Mouse (Mus musculus) lung, embryonic 15.5 days (tissue): ENCODE measurements around the gene Sfn. TPM values are rescaled to one million over a fixed set of nuclear protein-coding genes. Genes with fewer than 3 reads are reported as not detected.
A peak's percentile ranks its signal among the peaks of the same experiment; 100 is the strongest.

Experiments
- ATAC-seq: fragments of 200-750 bp; cut with Nextera tagmentation; 2 replicates; pipeline ENCODE4 v1.8.0; 2017; ENCODE audit warnings: moderate number of reproducible peaks, borderline replicate concordance; ENCODE audit not compliant: low FRiP score, low TSS enrichment; ENCODE audit errors: extremely low read depth
- H3K27ac ChIP-seq: fragments of 300-500 bp; sonication (generic); 2 replicates; pipeline ENCODE4 v1.5.1; 2015; ENCODE audit warnings: moderate library complexity, mild to moderate bottlenecking, inconsistent platforms
- H3K27me3 ChIP-seq: fragments of 300-500 bp; sonication (generic); 2 replicates; pipeline ENCODE4 v1.6.1; 2015; ENCODE audit warnings: inconsistent platforms
- H3K36me3 ChIP-seq: fragments of 300-500 bp; sonication (generic); 2 replicates; pipeline ENCODE4 v1.6.1; 2015; ENCODE audit warnings: inconsistent platforms
- H3K4me1 ChIP-seq: fragments of 300-500 bp; sonication (generic); 2 replicates; pipeline ENCODE4 v1.6.1; 2015; ENCODE audit warnings: inconsistent platforms
- H3K4me2 ChIP-seq: fragments of 300-500 bp; sonication (generic); 2 replicates; pipeline ENCODE4 v1.6.1; 2015; ENCODE audit warnings: inconsistent platforms, mild to moderate bottlenecking, moderate library complexity
- H3K4me3 ChIP-seq: fragments of 300-500 bp; sonication (generic); 2 replicates; pipeline ENCODE4 v1.5.1; 2015; ENCODE audit warnings: mild to moderate bottlenecking, inconsistent platforms
- H3K9ac ChIP-seq: fragments of 300-500 bp; sonication (generic); 2 replicates; pipeline ENCODE4 v1.6.1; 2015; ENCODE audit warnings: inconsistent platforms
- H3K9me3 ChIP-seq: fragments of 300-500 bp; sonication (generic); 2 replicates; pipeline ENCODE4 v1.6.1; 2016; ENCODE audit warnings: inconsistent platforms
- WGBS: fragments of 180-500 bp; shearing (Covaris S2); methylation state at CpG from one replicate; pipeline ENCODE4 v1.1.7; 2015; 5-methylcytosine and 5-hydroxymethylcytosine counted together
- polyA plus RNA-seq: library from polyadenylated mRNA; unstranded; fragments of >200 nt; fragmentation: Nextera tagmentation; extraction: Ambion mirVana; gene quantifications from 2 replicates; pipeline ENCODE4 v1.2.1, GENCODE M21; 2015

Gene Sfn
- polyA plus RNA-seq, 1 experiment from 2014 or later: 20.9 TPM

DNA sequence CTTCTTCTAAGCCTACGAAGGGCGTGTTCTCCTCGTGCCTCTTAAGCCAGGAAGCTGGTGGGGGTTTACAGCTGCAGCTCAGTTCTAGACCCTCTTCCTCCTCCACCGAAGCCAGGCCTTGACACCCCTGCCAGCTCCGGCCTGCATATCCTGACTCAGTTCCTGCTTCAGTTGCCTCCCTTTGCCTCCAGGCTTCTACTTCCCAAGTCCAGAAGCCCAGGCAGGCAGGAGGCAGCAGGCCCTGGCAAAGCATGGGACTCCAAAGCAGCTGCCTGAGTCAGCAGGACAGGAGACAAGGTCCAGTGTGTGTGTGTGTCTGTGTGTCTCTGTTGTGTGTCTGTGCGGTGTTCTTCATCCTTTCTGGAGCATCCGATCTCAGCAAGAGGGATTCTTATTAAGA is 2.2 kb upstream of the Sfn start:
- H3K4me2 ChIP-seq: no peak overlapping the region
- H3K27me3 ChIP-seq: peaks cover 31% of the 10 kb centered on the region
- no peaks in the 10 kb centered on the region for H3K9me3 ChIP-seq
- no peak overlapping the region for H3K4me3 ChIP-seq
- 86% methylated on average over 7 of the region's 7 CpGs for WGBS
- H3K36me3 ChIP-seq: peaks cover 10% of the 10 kb centered on the region; the same call in 1 of the 2 replicates
- no peak overlapping the region for H3K9ac ChIP-seq
- peaks cover 22% of the 10 kb centered on the region for H3K4me1 ChIP-seq
- no peak for ATAC-seq
- H3K27ac ChIP-seq: no peak overlapping the region

DNA sequence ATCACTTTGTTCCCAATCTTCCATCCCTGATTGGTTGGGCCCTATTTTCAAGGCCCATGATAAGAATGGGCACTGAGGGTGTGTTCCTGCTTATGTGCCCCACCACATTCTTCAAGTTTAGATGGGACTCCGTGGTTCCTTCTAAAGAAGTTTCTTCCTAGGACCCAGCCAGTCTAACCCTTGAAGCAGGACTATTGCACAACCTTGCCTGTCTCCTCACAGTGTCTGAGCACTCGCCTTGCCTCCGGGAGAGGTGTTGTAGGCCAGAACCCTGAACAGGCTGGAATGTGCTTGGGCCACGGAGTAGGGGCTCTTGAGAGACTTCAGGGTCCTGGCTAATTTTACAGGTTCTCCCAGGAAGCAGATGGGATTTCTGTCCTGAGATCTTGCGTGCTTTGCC is 1.1 kb upstream of the Sfn start:
- H3K36me3 ChIP-seq: peaks cover 7% of the 10 kb centered on the region; the same call in 1 of the 2 replicates
- peaks cover 33% of the 10 kb centered on the region for H3K27me3 ChIP-seq
- 77% methylated on average over 5 of the region's 5 CpGs for WGBS
- peaks cover 33% of the 10 kb centered on the region for H3K4me1 ChIP-seq
- H3K27ac ChIP-seq: no peak overlapping the region
- ATAC-seq: no peak
- H3K9me3 ChIP-seq: no peaks in the 10 kb centered on the region
- no peak overlapping the region for H3K4me2 ChIP-seq
- no peak overlapping the region for H3K4me3 ChIP-seq
- H3K9ac ChIP-seq: no peak overlapping the region

DNA sequence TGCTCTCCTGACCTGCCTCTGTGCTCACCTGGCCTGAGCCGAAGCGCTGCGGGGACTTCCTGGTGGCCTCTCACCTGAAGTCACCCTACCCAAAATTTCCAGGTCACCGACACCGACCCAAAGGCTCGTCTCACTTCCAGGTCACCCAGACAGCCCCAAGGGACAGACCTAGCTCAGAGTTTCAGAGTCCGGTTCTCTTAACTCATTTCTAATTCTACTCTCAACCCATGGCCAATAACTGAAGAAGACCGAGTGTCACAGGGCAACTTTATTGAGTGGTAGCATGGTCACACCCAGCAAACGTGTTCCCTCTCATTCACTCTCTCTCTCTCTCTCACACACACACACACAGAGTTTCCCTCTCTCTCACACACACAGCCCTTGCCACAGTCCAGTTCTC is 1.7 kb downstream of the Sfn start:
- H3K4me3 ChIP-seq: peak overlapping the region; percentile 45
- H3K4me1 ChIP-seq: peaks cover 29% of the 10 kb centered on the region
- H3K9me3 ChIP-seq: no peaks in the 10 kb centered on the region
- peak overlapping the region; percentile 31; the same call in 1 of the 2 replicates for H3K9ac ChIP-seq
- H3K27me3 ChIP-seq: peaks cover 33% of the 10 kb centered on the region
- peaks cover 7% of the 10 kb centered on the region; the same call in 1 of the 2 replicates for H3K36me3 ChIP-seq
- H3K27ac ChIP-seq: peak overlapping the region; percentile 49; the same call in 1 of the 2 replicates
- ATAC-seq: no peak
- 10% methylated on average over 9 of the region's 9 CpGs for WGBS
- H3K4me2 ChIP-seq: peak overlapping the region; percentile 76

DNA sequence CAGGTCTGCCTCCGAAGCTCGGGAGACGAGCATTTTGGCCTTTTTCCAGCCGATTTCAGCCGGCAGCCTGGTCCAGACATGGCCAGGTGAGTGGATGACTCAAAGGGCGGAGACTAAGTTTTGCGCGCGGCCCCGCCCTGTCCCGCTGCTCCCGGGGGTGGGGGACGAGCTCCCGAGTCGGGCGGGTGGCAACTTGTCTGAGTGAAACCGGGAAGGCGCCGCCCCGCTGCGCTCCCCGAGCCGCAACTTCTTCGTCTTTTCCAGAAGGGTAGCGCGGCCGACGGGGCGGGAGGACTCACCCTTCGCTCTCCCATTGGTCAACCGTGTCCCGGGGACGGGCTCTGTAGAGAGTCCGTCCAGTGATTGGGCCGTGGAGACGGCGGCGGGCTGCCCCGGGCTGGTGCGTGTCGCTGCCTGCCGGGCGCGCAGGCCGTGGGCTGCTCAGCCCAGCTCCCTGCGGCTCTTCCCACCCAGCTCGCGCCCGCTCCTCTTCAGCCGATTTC is 2.3 kb downstream of the Sfn start:
- H3K4me3 ChIP-seq: peak overlapping the region; percentile 45
- WGBS: under 1% methylated on average over 48 of the region's 50 CpGs
- H3K4me2 ChIP-seq: peak overlapping the region; percentile 76
- H3K4me1 ChIP-seq: peaks cover 26% of the 10 kb centered on the region
- peaks cover 7% of the 10 kb centered on the region; the same call in 1 of the 2 replicates for H3K36me3 ChIP-seq
- H3K9ac ChIP-seq: peak overlapping the region; percentile 36
- peaks cover 33% of the 10 kb centered on the region for H3K27me3 ChIP-seq
- H3K27ac ChIP-seq: peak overlapping the region; percentile 65
- H3K9me3 ChIP-seq: no peaks in the 10 kb centered on the region
- ATAC-seq: peak; percentile 96

DNA sequence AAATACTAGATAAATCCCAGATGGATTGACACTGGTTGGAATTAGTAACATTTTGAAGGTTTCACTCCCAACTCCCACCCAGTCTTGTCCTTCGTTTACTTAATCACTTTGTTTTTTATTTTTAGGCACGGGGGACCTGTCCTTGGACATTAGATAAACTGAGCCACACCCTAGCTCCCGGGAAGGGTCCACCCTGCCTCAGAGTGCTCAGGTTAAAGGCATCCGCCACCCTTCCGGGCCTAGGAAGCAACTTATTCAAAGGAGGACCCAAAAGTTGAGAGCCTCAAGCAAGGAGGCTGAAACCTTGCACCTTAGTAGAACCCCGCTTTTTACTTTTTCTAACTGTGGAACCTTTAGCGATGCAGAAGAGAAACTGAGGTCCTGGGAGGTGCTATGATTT is 2.9 kb downstream of the Sfn start:
- Histone ChIP-seq H3K4me3 (peak overlapping the region; percentile 45), H3K9me3 (no peaks in the 10 kb centered on the region), H3K4me2 (peak overlapping the region; percentile 76), H3K27me3 (peaks cover 33% of the 10 kb centered on the region), H3K36me3 (peaks cover 4% of the 10 kb centered on the region; the same call in 1 of the 2 replicates), H3K4me1 (peaks cover 26% of the 10 kb centered on the region), H3K9ac (peak overlapping the region; percentile 36), H3K27ac (peak overlapping the region; percentile 65)
- 14% methylated on average over 7 of the region's 7 CpGs for WGBS
- ATAC-seq: no peak

DNA sequence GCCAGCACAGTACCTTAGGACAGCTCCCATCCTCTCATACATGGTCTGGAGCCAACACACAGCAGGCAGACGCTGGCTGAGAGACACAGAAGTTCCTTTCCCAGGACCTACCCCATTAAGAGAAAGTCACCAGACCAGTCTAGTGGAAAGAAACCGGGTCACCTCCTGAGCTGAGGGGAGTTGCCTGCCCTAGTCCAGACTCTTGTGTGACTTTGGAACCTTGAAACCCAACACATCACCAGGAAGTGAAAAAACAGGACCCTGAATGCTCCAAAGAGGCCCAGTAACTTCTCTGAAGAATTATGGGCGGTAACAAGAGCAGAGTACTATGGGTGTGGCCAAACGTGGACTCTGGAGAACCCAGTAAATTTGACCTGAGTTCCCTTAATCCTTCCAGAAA is 3.4 kb downstream of the Sfn start:
- Histone ChIP-seq H3K27ac (peak overlapping the region; percentile 65), H3K9me3 (no peaks in the 10 kb centered on the region), H3K27me3 (peaks cover 33% of the 10 kb centered on the region), H3K4me2 (peak overlapping the region; percentile 76; the same call in 1 of the 2 replicates), H3K36me3 (no peaks in the 10 kb centered on the region; the same call in 1 of the 2 replicates), H3K4me1 (peaks cover 26% of the 10 kb centered on the region), H3K4me3 (peak overlapping the region; percentile 45; the same call in 1 of the 2 replicates), H3K9ac (no peak overlapping the region)
- 21% methylated on average over 4 of the region's 4 CpGs for WGBS
- ATAC-seq: no peak

DNA sequence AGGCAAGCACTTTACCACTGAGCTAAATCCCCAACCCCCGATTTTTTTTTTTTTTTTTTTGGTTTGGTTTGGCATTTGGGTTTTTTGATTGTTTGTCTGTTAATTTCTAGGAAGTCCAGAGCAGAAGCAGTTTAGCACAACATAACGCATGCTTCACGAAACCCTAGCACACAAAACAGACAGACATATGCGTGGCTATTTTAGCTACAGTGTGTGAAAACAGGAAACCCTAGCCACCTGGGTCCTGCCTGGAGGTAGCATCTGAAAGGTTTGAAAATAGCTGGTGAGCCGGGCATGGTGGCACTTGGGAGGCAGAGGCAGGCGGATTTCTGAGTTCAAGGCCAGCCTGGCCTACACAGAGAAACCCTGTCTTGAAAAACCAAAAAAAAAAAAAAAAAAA is 5.9 kb downstream of the Sfn start:
- peaks cover 12% of the 10 kb centered on the region for H3K36me3 ChIP-seq
- H3K27ac ChIP-seq: no peak overlapping the region
- no peak overlapping the region for H3K4me2 ChIP-seq
- no peaks in the 10 kb centered on the region for H3K9me3 ChIP-seq
- H3K9ac ChIP-seq: no peak overlapping the region
- H3K27me3 ChIP-seq: peaks cover 15% of the 10 kb centered on the region
- no peak for ATAC-seq
- peaks cover 19% of the 10 kb centered on the region for H3K4me1 ChIP-seq
- H3K4me3 ChIP-seq: no peak overlapping the region
- 73% methylated on average over 6 of the region's 6 CpGs for WGBS

DNA sequence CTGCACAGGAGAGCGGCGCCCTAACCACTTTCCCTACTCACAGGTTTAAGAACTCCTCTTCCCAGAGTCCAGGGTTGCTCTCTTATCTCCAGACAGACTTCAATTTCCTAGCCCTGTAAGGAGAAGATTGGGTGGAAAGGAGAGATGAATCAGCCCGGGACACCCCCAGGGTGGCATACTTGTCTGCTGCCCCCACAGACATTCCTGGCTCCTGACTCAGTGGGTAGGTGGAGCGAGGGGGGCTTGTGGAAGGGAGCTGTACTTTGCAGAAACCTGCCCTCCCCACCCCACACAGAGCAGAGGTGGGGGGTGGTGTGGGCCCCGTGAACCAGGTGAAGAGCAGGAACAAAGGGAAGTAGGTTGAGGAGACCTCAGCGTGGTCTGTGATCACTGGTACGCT is 6.4 kb downstream of the Sfn start:
- peaks cover 17% of the 10 kb centered on the region for H3K36me3 ChIP-seq
- H3K27ac ChIP-seq: no peak overlapping the region
- peaks cover 19% of the 10 kb centered on the region for H3K4me1 ChIP-seq
- H3K27me3 ChIP-seq: peaks cover 13% of the 10 kb centered on the region
- ATAC-seq: no peak
- no peaks in the 10 kb centered on the region for H3K9me3 ChIP-seq
- H3K4me2 ChIP-seq: no peak overlapping the region
- H3K9ac ChIP-seq: no peak overlapping the region
- 49% methylated on average over 7 of the region's 7 CpGs for WGBS
- H3K4me3 ChIP-seq: no peak overlapping the region

DNA sequence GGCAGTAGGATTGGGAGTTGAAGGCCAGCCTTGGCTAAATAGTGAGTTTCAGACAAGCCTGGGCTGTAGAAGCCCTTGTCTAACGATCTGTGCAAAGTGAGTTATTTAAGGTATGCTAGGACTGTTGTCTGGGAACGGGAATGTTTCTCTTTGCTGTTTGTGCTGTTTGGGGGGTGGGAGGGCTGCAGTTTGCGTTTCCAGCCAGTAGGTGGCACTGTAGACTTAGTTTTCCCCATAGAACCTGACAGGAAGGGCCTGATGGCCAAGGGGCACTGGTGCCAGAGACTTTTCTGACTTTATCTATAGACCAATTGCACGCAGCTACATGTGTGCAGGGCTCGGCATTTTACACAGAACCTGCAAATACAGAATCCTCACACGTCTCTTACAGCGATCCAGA is 9.4 kb downstream of the Sfn start:
- WGBS: 27% methylated on average over 7 of the region's 7 CpGs
- H3K27ac ChIP-seq: 0 out of 2 replicates have a peak overlapping the region, but pooled peaks have one; percentile 5
- H3K9me3 ChIP-seq: no peaks in the 10 kb centered on the region
- no peak; the same call in 1 of the 2 replicates for ATAC-seq
- H3K4me3 ChIP-seq: no peak overlapping the region
- H3K36me3 ChIP-seq: peaks cover 38% of the 10 kb centered on the region
- H3K4me2 ChIP-seq: no peak overlapping the region
- H3K27me3 ChIP-seq: no peaks in the 10 kb centered on the region
- H3K9ac ChIP-seq: no peak overlapping the region
- no peaks in the 10 kb centered on the region for H3K4me1 ChIP-seq

DNA sequence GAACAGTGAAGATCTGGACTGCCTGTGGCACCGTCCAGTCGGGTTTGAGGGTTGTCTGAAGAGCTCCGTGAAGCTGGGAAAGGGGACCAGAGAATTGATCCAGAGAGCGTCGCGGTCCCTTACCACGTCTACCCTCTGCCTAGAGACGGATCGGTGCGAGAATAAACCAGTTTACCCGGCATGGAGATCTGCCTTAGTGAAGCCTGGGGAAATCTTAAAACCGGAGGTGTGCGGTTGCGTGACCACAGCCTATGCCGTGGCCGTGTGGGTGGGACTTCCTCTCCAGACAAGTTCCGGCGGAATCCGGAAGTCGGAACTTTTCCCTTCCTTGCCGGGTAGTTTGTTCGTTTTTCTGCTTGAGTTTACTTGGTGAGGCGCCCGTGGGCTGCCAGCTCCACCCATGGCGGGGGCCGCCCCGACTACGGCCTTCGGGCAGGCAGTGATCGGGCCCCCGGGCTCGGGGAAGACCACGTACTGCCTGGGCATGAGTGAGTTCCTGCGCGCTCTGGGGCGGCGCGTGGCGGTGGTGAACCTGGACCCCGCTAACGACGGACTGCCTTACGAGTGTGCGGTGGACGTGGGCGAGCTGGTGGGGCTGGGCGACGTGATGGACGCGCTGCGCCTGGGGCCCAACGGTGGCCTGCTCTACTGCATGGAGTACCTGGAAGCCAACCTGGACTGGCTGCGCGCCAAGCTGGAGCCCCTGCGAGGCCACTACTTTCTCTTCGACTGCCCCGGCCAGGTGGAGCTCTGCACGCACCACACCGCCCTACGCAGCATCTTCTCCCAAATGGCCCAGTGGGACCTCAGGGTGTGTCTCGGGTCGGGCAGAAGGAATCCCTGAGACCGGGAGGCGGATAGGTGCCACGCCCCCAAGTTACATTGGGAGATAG is 17.7 kb downstream of the Sfn start, which contains the start of gene Gpn2:
Gene Gpn2 (plus strand): TSS at position 304 of the 893 bp plus-strand sequence.
- no peaks in the 10 kb centered on the region for H3K27me3 ChIP-seq

DNA sequence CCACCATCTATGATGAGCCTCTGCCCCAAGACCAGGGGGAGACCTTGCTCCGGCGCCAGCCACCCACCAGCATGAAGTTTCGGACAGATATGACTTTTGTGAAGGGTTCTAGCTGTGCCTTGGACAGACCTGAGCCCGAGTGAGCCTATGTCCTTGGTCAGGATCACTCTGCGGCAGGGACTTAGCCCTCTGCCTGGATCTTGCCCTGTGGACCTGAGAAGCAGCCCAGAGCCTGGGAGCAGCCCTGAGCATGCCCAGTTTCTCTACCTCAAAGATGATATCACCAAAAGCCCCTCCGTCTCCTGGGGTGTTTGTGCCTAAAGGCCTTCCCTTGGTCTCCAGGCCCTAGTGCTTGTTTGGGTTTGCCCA is 18.3 kb downstream of the Sfn start:
- Histone ChIP-seq H3K4me2 (peak overlapping the region; percentile 94), H3K36me3 (peaks cover 49% of the 10 kb centered on the region), H3K9ac (peak overlapping the region; percentile 81), H3K4me3 (peak overlapping the region; percentile 88), H3K4me1 (peaks cover 13% of the 10 kb centered on the region), H3K27me3 (no peaks in the 10 kb centered on the region), H3K9me3 (no peaks in the 10 kb centered on the region), H3K27ac (peak overlapping the region; percentile 63)
- peak; percentile 47; the same call in 1 of the 2 replicates for ATAC-seq
- 58% methylated on average over 6 of the region's 6 CpGs for WGBS

More for the DNA sequence above, 17.7 kb downstream of the Sfn start, which contains the start of gene Gpn2:
- under 1% methylated on average over 63 of the region's 65 CpGs for WGBS
- Histone ChIP-seq H3K27ac (peak within 1 kb of the TSS; percentile 63), H3K4me1 (peaks cover 13% of the 10 kb centered on the region), H3K9ac (peak within 1 kb of the TSS; percentile 81), H3K4me3 (peak within 1 kb of the TSS; percentile 88), H3K36me3 (peaks cover 47% of the 10 kb centered on the region), H3K9me3 (no peaks in the 10 kb centered on the region), H3K4me2 (peak within 1 kb of the TSS; percentile 94)
- ATAC-seq: peak; percentile 81; the same call in 1 of the 2 replicates

DNA sequence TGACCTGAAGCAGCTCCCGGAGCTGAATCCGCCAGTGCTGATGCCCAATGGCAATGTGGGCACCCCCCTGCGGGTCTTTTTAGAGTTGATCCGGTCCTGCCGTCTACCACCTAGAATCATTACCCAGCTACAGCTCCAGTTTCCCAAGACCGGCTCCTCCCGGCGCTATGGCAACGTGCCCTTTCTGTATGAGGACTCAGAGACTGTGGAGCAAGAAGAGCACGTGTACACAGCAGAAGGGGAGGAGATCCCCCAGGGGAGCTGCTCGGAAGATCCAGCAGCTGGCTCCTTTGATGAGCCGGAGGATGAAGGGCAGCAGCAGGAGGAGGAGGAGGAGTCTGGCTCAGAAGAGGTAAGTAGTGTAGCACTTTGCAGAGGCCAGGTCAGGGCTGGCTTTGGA is 24.0 kb downstream of the Sfn start:
- H3K4me1 ChIP-seq: peaks cover 16% of the 10 kb centered on the region
- H3K4me2 ChIP-seq: no peak overlapping the region
- ATAC-seq: no peak
- no peak overlapping the region for H3K4me3 ChIP-seq
- 74% methylated on average over 12 of the region's 12 CpGs for WGBS
- H3K9me3 ChIP-seq: no peaks in the 10 kb centered on the region
- no peak overlapping the region for H3K9ac ChIP-seq
- H3K27me3 ChIP-seq: no peaks in the 10 kb centered on the region
- peaks cover 38% of the 10 kb centered on the region for H3K36me3 ChIP-seq
- H3K27ac ChIP-seq: no peak overlapping the region
